Mouse (Mus musculus) lung, postnatal 0 days (tissue): ENCODE results near the gene Fam149b.

ENCODE experiments used
- CTCF ChIP-seq: IDR thresholded peaks from 2 replicates; pipeline ENCODE4 v1.5.1; 2016; ENCODE audit warnings: antibody characterized with exemption, mild to moderate bottlenecking
- EP300 ChIP-seq: IDR thresholded peaks from 2 replicates; pipeline ENCODE4 v1.6.1; 2016; ENCODE audit warnings: antibody characterized with exemption, mild to moderate bottlenecking, control low read depth

- no peak for TF ChIP-seq CTCF
- TF ChIP-seq EP300: no peak
Measured at GRCm38 (mm10) chr14:20370798-20371197, 22.8 kb downstream of the Fam149b start.
